Mouse (Mus musculus) kidney, embryonic 16.5 days (tissue): Measurements from ENCODE around the gene Erc1. TPM values are rescaled to one million over a fixed set of nuclear protein-coding genes. Genes with fewer than 3 reads are reported as not detected.
A peak's percentile ranks its signal among the peaks of the same experiment; 100 is the strongest.
"Not testable (repeated sequence)": the region's sequence is repeated elsewhere in the genome, so short reads cannot be mapped to it uniquely, and the experiment has no call there.

Experiments
- ATAC-seq: fragments of 200-750 bp; cut with Nextera tagmentation; 2 replicates; pipeline ENCODE4 v1.8.0; 2017; ENCODE audit warnings: moderate TSS enrichment; ENCODE audit not compliant: low FRiP score, low TSS enrichment
- H3K27ac ChIP-seq: fragments of 300-500 bp; sonication (generic); 2 replicates; pipeline ENCODE4 v1.5.1; 2014; ENCODE audit warnings: low read length
- H3K27me3 ChIP-seq: fragments of 300-500 bp; sonication (generic); 2 replicates; pipeline ENCODE4 v1.6.1; 2014; ENCODE audit warnings: low read length, control low read depth, mixed read lengths; ENCODE audit not compliant: insufficient read depth
- H3K36me3 ChIP-seq: fragments of 300-500 bp; sonication (generic); 2 replicates; pipeline ENCODE4 v1.6.1; 2014; ENCODE audit warnings: low read length, control low read depth, mixed read lengths; ENCODE audit not compliant: insufficient read depth
- H3K4me1 ChIP-seq: fragments of 300-500 bp; sonication (generic); 2 replicates; pipeline ENCODE4 v1.6.1; 2014; ENCODE audit warnings: low read length, control low read depth, mixed read lengths; ENCODE audit not compliant: insufficient read depth
- H3K4me2 ChIP-seq: fragments of 300-500 bp; sonication (generic); replicated peaks from 2 replicates; pipeline ENCODE4 v1.6.1; 2014; ENCODE audit warnings: low read depth, low read length
- H3K4me3 ChIP-seq: fragments of 300-500 bp; sonication (generic); 2 replicates; pipeline ENCODE4 v1.5.1; 2014; ENCODE audit warnings: mild to moderate bottlenecking, low read length
- H3K9ac ChIP-seq: fragments of 300-500 bp; sonication (generic); replicated peaks from 2 replicates; pipeline ENCODE4 v1.6.1; 2014; ENCODE audit warnings: low read length
- H3K9me3 ChIP-seq: fragments of 300-500 bp; sonication (generic); 2 replicates; pipeline ENCODE4 v1.6.1; 2016; ENCODE audit warnings: low read length, control low read depth
- WGBS: fragments of 180-500 bp; shearing (Covaris S2); extraction: QIAGEN DNeasy Blood & Tissue Kit; methylation state at CpG from one replicate; pipeline ENCODE4 v1.1.7; 2014; 5-methylcytosine and 5-hydroxymethylcytosine counted together
- polyA plus RNA-seq: library from polyadenylated mRNA; unstranded; fragments of >200 nt; fragmentation: Nextera tagmentation; extraction: Ambion mirVana; gene quantifications from 2 replicates; pipeline ENCODE4 v1.2.1, GENCODE M21; 2015

Gene Erc1
- polyA plus RNA-seq, 1 experiment from 2014 or later: 15.0 TPM

DNA sequence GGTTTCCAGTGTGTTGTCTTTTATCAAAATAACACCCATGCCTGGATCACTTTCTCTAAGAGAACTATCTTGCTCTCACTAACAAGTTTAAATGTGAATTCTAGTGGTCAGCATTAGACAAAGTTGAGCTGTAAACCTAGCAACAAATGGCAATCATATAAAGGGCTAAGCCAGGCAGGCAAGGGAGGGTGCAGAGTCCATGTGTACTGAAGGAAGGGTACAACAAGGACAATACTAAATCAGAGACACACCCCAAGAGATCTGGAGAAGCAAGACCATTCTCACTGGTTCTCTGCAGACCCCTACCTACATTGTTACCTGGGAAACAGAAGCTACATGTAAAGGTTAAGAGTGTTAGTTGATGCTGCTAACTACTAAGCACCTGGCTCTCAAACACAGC is 161.5 kb downstream of the Erc1 start:
- H3K27me3 ChIP-seq: no peaks in the 10 kb centered on the region
- no peaks in the 10 kb centered on the region for H3K4me1 ChIP-seq
- no peaks in the 10 kb centered on the region for H3K9me3 ChIP-seq
- no peak overlapping the region for H3K27ac ChIP-seq
- no peak overlapping the region for H3K9ac ChIP-seq
- no peak for ATAC-seq
- H3K4me2 ChIP-seq: no peak overlapping the region
- 0 out of 2 replicates have a peak, but pooled peaks cover 3% of the 10 kb centered on the region for H3K36me3 ChIP-seq
- no peak overlapping the region for H3K4me3 ChIP-seq

- no peak for ATAC-seq
- Histone ChIP-seq H3K4me2 (no peak overlapping the region), H3K9me3 (no peaks in the 10 kb centered on the region), H3K27me3 (no peaks in the 10 kb centered on the region), H3K9ac (no peak overlapping the region), H3K36me3 (peaks cover 7% of the 10 kb centered on the region; the same call in 1 of the 2 replicates), H3K4me3 (no peak overlapping the region), H3K27ac (no peak overlapping the region), H3K4me1 (no peaks in the 10 kb centered on the region)
- 85% methylated on average over 2 of the region's 2 CpGs for WGBS
These were observed 167.2 kb downstream of the Erc1 start for GRCm38 (mm10) chr6:119680746-119681145.

DNA sequence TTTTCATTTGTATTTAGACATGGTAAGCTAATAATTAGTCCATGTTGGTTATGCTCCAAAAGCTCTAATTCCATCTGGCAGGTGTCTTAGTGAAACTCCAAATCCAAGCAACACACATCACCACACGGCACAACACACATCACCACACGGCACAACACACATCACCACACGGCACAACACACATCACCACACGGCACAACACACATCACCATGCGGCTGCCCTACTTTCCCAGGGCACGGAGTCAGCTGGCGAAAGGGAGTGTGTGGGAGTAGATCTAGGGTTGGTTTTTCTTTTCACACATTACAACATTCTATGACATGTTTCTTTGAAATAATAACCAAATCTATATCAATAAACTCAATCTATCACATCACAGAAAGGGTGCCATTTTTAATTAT is 173.2 kb downstream of the Erc1 start:
- Histone ChIP-seq H3K27me3 (no peaks in the 10 kb centered on the region), H3K27ac (no peak overlapping the region), H3K4me3 (no peak overlapping the region), H3K4me1 (peaks cover 2% of the 10 kb centered on the region; the same call in 1 of the 2 replicates), H3K36me3 (peaks cover 4% of the 10 kb centered on the region; the same call in 1 of the 2 replicates), H3K4me2 (no peak overlapping the region), H3K9me3 (no peaks in the 10 kb centered on the region), H3K9ac (no peak overlapping the region)
- ATAC-seq: no peak
- 86% methylated on average over 7 of the region's 7 CpGs for WGBS

- ATAC-seq: no peak; the same call in 1 of the 2 replicates
- no peaks in the 10 kb centered on the region for H3K9me3 ChIP-seq
- H3K36me3 ChIP-seq: peaks cover 4% of the 10 kb centered on the region; the same call in 1 of the 2 replicates
- H3K9ac ChIP-seq: no peak overlapping the region
- no peaks in the 10 kb centered on the region for H3K27me3 ChIP-seq
- no peak overlapping the region for H3K4me3 ChIP-seq
- 68% methylated on average over 5 of the region's 5 CpGs for WGBS
- peaks cover 3% of the 10 kb centered on the region; the same call in 1 of the 2 replicates for H3K4me1 ChIP-seq
- no peak overlapping the region for H3K4me2 ChIP-seq
- peak overlapping the region; percentile 57 for H3K27ac ChIP-seq
These were observed 173.7 kb downstream of the Erc1 start for GRCm38 (mm10) chr6:119674201-119674810.

DNA sequence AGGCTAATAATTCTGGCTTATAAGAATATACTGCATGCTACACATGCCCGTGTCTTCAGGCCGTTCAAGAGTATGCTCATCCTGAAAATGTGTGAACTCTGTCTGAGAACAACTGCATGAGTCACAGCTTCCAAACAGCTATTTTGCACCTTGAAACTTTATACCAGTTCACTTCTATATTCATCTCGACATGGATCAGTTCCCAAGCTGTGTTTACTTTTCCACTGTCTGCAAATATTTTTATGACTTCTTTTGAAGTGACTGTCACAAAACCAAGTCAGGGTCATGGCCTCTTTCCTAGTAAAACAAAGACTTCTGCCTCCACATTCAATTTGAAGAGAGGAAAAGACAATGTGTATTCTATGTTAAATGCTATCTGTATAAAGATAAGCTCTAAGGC is 178.2 kb downstream of the Erc1 start:
- Histone ChIP-seq H3K27ac (no peak overlapping the region), H3K4me1 (peaks cover 3% of the 10 kb centered on the region; the same call in 1 of the 2 replicates), H3K9ac (no peak overlapping the region), H3K36me3 (no peaks in the 10 kb centered on the region), H3K9me3 (no peaks in the 10 kb centered on the region), H3K4me2 (no peak overlapping the region), H3K4me3 (no peak overlapping the region), H3K27me3 (no peaks in the 10 kb centered on the region)
- ATAC-seq: no peak
- 26% methylated on average over 3 of the region's 3 CpGs for WGBS

GRCm38 (mm10) chr6:119662936-119663335 is 185.0 kb downstream of the Erc1 start:
- Histone ChIP-seq H3K4me3 (no peak overlapping the region), H3K36me3 (no peaks in the 10 kb centered on the region), H3K4me2 (no peak overlapping the region), H3K27ac (no peak overlapping the region), H3K9me3 (no peaks in the 10 kb centered on the region), H3K9ac (no peak overlapping the region), H3K4me1 (no peaks in the 10 kb centered on the region), H3K27me3 (no peaks in the 10 kb centered on the region)
- WGBS: 82% methylated on average over 2 of the region's 2 CpGs
- no peak for ATAC-seq

GRCm38 (mm10) chr6:119661081-119661493 is 186.9 kb downstream of the Erc1 start:
- Histone ChIP-seq H3K4me3 (no peak overlapping the region), H3K27me3 (no peaks in the 10 kb centered on the region), H3K4me2 (no peak overlapping the region), H3K4me1 (no peaks in the 10 kb centered on the region), H3K36me3 (no peaks in the 10 kb centered on the region), H3K9me3 (no peaks in the 10 kb centered on the region), H3K27ac (no peak overlapping the region), H3K9ac (no peak overlapping the region)
- no peak for ATAC-seq
- WGBS: 70% methylated on average over 3 of the region's 3 CpGs

GRCm38 (mm10) chr6:119658441-119658840 is 189.5 kb downstream of the Erc1 start:
- no peaks in the 10 kb centered on the region for H3K27me3 ChIP-seq
- WGBS: 95% methylated on average over 2 of the region's 2 CpGs
- no peaks in the 10 kb centered on the region for H3K9me3 ChIP-seq
- H3K4me2 ChIP-seq: no peak overlapping the region
- H3K9ac ChIP-seq: no peak overlapping the region
- no peak overlapping the region for H3K4me3 ChIP-seq
- H3K4me1 ChIP-seq: no peaks in the 10 kb centered on the region
- no peak for ATAC-seq
- H3K36me3 ChIP-seq: no peaks in the 10 kb centered on the region
- H3K27ac ChIP-seq: no peak overlapping the region

- no peak for ATAC-seq
- Histone ChIP-seq H3K4me2 (no peak overlapping the region), H3K27me3 (no peaks in the 10 kb centered on the region), H3K4me3 (no peak overlapping the region), H3K36me3 (no peaks in the 10 kb centered on the region), H3K27ac (no peak overlapping the region), H3K4me1 (no peaks in the 10 kb centered on the region), H3K9me3 (no peaks in the 10 kb centered on the region), H3K9ac (no peak overlapping the region)
- 87% methylated on average over 7 of the region's 7 CpGs for WGBS
These were observed 190.4 kb downstream of the Erc1 start for GRCm38 (mm10) chr6:119657418-119658178.

- 82% methylated on average over 2 of the region's 2 CpGs for WGBS
- not testable (repeated sequence) for H3K4me3 ChIP-seq, H3K4me2 ChIP-seq, H3K4me1 ChIP-seq, H3K36me3 ChIP-seq, H3K9ac ChIP-seq, ATAC-seq, H3K27ac ChIP-seq, H3K27me3 ChIP-seq, H3K9me3 ChIP-seq
These were observed 193.2 kb downstream of the Erc1 start for GRCm38 (mm10) chr6:119654777-119655176.
